Mouse (Mus musculus) embryonic fibroblast, embryonic 13.5 days (primary cell): ENCODE data around the gene Cdk14.

Experiments used
- CTCF ChIP-seq: IDR thresholded peaks from 2 replicates; pipeline ENCODE4 v1.5.1; 2011; ENCODE audit warnings: mild to moderate bottlenecking, control low read depth, low read length, moderate library complexity, borderline replicate concordance; ENCODE audit not compliant: insufficient read depth
- POLR2A ChIP-seq: IDR thresholded peaks from 2 replicates; pipeline ENCODE4 v1.6.1; 2011; ENCODE audit warnings: low read depth, mild to moderate bottlenecking, control low read depth, low read length, moderate library complexity

- TF ChIP-seq POLR2A (no peak), CTCF (no peak)
Measured at GRCm38 (mm10) chr5:5163823-5164222, 256.3 kb downstream of the Cdk14 start.
